Mouse (Mus musculus): Measurements from ENCODE around the gene Atpif1. TPM values are rescaled to one million over a fixed set of nuclear protein-coding genes. Genes with fewer than 3 reads are reported as not detected.
A peak's percentile ranks its signal among the peaks of the same experiment; 100 is the strongest.
"Not testable (repeated sequence)": the region's sequence is repeated elsewhere in the genome, so short reads cannot be mapped to it uniquely, and the experiment has no call there.

Gene Atpif1
- 357 TPM in 2 replicates for total RNA-seq (2021)
- long read RNA-seq, experiment 1, transcript Atpif1-202 (2 exons, 1,014 nt), result minor isoform, 7 of 340 reads
- long read RNA-seq, experiment 1, transcript Atpif1-201 (3 exons, 539 nt), result major isoform, 320 of 340 reads
- long read RNA-seq, experiment 1, partial matches to known transcripts, result 0 of 340 reads
- long read RNA-seq, experiment 1, other reads (novel, unspliced or antisense), result 13 of 340 reads
- long read RNA-seq, experiment 2, transcript Atpif1-201 (3 exons, 539 nt), result major isoform, 336 of 346 reads
- long read RNA-seq, experiment 2, partial matches to known transcripts, result 1 of 346 reads
- long read RNA-seq, experiment 2, other reads (novel, unspliced or antisense), result 7 of 346 reads

DNA sequence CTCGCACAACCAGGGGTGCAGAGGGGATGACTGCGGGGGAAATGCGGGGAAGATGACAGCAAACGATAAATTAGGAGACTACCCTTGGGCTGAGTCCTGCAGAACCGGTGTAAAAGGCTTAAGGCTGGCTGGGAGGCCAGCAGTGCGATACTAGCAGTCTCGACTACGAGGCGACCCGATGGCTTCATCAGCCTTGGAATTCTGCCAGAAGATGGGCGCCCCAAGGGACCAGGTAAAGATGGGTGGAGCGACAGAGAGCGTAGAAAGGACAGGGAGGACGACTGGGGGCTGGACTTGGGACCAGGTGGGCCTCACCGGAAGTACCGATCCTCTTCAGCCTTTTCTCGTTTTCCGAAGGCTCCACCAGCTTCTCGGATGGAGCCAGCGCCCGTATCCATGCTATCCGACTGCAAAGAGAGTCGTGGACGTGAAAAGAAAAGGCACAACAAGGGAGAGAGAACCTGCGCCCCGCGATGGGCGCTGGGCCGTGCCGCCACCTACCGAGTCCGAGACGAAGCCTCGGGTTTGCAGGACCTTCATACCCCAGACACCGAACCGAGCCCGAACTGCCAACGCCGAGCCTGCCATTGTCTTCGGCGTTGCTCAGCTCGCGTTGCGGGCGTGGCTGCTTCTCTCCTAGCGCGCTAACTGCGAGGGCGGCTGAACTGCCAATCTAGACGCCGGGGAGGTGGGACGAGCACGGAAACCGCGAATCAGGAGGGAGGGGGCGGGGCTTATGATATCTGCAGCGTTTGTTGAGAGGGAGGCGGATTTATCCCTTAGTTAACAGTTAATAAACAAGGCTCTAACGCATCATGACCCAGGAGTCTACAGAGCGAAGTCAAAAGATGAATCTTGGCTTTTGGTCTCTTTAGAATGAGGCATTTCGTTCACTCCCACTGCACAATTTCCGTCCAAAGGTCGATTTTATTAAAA lies at the start of gene Atpif1:
Gene Atpif1 (minus strand): TSS at position 679 of the 936 bp plus-strand sequence.
- peak; percentile 96 for DNase-seq

- DNase-seq, result peak; percentile 24
Measured at GRCm38 (mm10) chr4:132574809-132575347, 41.4 kb upstream of the Atpif1 start.

GRCm38 (mm10) chr4:132573327-132573726 lies 39.9 kb upstream of the Atpif1 start:
- no peak for DNase-seq

- DNase-seq, result no peak
Measured at GRCm38 (mm10) chr4:132571190-132571589, 37.7 kb upstream of the Atpif1 start.

DNA sequence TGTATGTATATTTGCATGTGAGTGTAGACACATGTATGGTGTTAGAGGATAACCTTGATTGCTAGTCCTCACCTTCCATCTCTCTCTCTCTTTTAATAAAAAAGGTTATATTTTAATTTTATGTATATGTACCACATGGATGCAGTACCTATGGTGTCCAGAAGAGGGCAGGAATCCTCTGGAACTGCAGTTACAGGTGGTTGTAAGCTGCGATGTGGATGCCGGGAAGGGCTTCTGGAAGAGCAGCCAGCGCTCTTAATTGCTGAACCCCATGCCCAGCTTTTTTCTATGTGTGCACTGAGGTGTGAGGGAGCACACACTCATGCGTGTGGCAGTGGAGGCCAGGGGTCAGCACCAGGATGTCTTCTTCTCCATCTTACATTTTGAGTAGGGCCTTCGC lies 35.7 kb upstream of the Atpif1 start:
- peak; percentile 17 for DNase-seq

- peak; percentile 68 for DNase-seq
Measured at GRCm38 (mm10) chr4:132567361-132567779, 33.9 kb upstream of the Atpif1 start.

DNA sequence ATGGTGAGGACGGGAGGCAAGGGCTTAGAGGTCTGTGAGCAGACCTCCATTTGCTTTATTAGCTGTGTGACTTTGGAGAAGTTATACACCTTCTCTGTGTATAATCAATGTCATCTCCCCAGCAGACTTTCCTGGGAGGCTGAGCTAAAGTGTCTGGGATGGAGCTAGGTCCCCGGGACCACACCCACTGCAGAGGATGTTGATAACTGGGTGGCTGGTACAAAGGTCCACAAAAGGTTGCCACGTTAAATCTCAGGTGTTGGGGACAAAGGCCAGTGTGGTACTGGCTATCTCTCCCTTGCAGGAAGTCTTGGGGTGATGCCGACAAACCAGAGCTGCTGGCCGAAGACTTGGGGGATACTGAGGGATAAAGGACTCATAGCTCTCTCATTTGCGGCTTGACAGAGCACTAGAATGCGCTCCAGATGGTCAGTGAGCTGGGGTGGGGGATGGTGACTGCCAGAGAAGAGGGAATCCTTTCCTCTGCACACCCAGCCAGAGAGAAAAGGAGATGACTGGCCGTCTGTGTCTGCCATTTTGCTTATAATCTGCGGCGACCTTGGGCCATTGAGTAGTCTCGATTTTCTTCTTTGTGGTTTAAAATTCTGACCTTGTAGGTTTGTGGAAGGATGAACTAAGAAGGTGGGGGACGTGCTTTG lies 31.8 kb upstream of the Atpif1 start:
- DNase-seq, result no peak

DNA sequence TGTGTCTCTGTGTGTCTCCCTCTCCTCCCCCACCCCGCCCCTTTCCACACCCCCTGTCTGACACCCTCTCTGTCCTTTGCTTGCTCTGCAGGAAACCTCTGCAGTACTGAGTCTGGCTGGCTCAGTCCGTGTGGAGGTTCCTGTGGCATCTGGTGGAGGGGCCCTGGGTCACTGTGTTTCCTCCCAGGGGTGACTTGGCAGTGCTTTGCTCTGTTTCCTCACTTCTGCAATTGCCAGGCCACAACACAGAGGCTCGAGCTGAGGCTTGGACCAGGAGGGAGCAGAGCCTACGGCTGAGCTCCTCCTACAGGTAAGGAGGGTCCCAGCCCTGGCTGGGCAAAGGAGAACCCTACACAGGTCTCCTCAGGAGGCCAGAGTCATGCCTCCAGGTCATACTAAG lies 30.5 kb upstream of the Atpif1 start, which contains the start of gene Ptafr:
Gene Ptafr (plus strand): TSS at position 103 of the 400 bp plus-strand sequence.
- peak; percentile 43 for DNase-seq

DNA sequence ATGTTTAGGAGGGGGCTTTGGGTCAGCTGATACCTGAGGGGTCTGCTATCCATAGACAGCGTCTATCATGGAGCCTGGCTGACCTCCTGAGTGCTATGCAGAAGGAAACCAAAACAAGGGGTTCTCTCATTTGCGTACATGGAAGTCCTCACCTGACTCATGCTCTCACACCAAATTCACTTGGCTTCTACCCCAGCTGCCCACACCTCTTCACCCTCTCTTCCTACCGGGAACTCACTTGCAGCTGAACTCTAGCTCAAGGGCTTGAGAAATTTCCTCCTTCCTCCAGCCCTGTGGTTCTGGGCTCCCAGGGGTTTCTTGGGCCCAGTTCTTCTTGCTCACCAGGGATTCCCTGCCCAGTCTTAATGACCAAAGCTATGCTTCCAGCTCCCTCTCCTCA lies 29.8 kb upstream of the Atpif1 start:
- DNase-seq, result no peak

GRCm38 (mm10) chr4:132555550-132555949 lies 22.1 kb upstream of the Atpif1 start:
- DNase-seq, result not testable (repeated sequence)

DNA sequence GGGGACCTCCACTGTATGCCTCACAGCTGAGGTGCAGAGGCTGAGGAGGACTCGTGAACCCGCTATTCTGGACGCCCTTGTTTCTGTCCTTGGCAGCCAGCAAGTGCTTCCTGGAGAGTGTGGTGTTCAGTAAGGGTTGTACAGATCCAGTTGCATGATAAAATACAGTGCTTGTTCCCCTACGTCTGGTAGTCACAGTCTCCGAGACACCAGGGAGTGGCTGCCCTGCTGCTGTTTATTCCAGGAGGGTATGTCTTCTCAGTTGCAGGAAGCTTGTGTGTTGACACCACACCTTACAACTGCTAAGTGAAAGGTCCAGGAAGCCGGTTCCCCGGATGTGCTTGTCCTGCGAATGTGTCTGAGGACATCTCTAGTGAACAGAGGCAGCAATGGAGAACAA lies 21.2 kb upstream of the Atpif1 start:
- DNase-seq, result no peak

DNA sequence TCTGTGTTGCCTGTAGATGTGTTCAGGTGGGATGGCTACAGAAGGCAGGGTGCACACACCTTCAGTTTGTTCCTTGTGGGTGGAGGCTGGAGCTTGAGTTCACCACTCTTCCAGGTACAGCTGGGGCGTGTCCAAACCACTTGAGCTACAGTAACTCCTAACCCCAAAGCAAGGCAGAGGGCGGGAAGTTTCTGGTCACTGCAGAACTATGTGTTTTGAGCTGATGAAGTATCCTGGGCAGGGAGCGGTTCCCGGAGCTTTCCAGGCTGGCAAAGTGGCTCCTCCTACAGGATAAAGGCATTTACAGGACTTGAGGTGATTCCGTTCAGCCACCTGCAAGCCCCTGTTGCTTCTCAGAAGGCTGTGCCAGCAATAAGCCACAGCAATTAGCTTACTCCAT lies 20.8 kb upstream of the Atpif1 start:
- DNase-seq, result no peak

GRCm38 (mm10) chr4:132545851-132546250 lies 12.4 kb upstream of the Atpif1 start:
- DNase-seq, result peak; percentile 79

GRCm38 (mm10) chr4:132542724-132543123 lies 9.3 kb upstream of the Atpif1 start:
- DNase-seq, result no peak

GRCm38 (mm10) chr4:132541413-132541812 lies 8.0 kb upstream of the Atpif1 start:
- DNase-seq, result peak; percentile 39

DNA sequence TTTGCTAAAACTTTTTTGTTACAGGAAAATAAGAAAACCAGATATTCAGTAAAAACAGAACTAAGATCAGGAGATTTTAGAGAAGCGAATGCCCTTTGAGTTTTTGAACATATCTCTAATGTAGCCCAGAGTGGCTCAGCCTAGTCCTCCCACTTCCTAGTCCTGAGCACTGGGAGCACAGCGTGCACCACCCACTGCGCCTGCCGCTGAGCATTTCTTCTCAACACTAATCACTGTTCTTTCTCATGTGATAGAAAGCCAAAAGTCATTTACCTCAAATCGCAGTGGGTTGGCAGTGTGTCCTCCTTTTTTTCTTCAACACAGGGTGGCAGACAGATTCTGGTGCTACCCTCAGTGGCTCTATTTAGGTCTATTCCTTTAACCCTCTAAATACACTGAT lies 6.0 kb upstream of the Atpif1 start:
- no peak for DNase-seq

DNA sequence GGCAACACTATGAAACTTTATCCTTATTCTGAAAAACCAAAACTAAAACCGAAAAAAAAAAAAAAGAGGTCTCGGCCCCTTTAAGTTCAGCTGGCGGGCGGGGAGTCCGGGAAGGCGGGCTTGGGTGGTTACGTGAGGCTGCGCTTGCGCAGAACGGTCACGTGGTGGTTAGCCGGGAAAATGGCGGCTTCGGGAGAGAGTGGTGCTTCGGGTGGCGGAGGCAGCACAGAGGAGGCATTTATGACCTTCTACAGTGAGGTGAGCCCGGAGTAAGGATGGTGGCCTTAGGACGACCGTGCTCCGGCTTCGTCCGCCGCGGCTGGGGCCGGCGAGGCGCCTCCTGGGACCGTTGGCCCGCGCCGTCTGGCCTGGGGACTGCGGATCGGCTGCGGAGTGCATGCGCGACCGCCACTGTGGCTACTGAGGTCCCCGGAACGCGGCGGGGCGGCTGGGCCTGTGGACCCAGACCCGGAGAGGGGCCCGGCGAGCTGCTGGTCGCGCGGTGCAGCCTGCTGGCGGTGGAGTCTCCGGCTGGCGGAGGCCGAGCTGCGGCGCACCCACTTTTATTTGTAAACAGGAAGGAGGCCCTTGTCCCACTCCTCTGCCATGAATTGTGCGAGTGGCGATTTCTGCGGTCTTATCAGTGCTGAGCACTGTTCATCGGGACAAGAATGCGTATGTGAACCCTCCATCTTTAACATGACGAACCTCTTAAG lies 2.1 kb upstream of the Atpif1 start, which contains the start of gene Dnajc8:
Gene Dnajc8 (plus strand): TSS at position 145 of the 716 bp plus-strand sequence.
- peak; percentile 98 for DNase-seq

DNA sequence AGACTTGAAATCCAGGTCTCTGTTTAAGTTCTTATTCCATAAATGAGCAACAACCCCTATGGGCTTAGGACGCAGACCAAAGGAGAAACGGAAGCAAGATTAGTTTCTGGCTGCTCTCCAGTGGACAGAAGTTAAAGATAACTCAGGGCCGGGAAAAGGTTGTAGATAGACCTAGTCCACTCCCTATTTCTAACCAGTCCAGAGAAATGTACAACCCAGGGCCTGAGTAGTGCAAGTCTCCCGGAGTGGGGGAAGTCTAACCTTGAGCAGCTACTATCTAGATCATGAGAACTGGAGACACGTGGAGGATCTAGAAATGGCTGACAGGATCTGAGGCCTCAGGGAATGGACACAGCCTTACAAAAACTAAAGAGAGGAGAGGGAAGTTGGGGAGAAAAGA lies 963 bp downstream of the Atpif1 start:
- no peak for DNase-seq

DNA sequence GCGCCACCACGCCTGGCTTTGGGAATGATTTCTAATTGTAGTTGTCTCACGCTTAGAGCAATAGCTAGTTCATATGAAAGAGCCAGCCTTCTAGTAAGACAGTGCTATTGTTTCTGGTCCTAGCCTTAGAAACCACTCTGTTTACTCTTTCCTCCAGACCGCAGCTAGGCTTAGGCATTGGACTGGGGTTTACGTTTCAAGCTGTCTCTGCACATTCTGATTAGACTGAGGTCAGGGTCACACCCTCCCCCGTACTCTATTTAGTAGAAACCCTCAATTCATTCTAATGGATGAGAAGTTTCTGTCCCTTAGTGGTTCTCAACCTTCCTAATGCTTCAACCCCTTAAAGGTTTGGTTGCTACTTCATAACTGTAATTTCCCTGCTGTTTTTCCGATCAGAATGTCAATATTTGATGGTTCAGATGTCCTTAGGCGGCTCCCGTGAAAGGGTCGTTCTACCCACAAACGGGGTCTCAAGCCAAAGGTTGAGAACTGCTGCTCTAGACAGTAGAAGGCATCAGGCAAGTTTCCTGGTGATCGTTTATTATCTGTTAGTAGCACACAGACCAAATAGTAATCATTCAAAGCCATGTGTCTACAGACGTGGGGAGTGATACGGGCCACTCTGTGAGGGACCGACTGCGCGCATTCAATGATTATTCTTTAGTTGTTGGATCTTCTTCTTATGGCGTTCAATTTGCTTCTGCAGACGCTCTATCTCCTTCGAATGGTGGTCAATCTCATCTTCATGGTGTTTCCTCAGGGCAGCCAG lies 3.2 kb downstream of the Atpif1 start:
- no peak for DNase-seq

GRCm38 (mm10) chr4:132529344-132529743 lies 4.1 kb downstream of the Atpif1 start:
- no peak for DNase-seq
